Mouse (Mus musculus) thymus, adult 2 months (tissue): ENCODE results near the gene Dlg4.
A peak's percentile ranks its signal among the peaks of the same experiment; 100 is the strongest.

ENCODE experiments used
- CTCF ChIP-seq: fragments of 200-500 bp; IDR thresholded peaks from 2 replicates; pipeline ENCODE4 v1.5.1; 2012; ENCODE audit warnings: mild to moderate bottlenecking, control low read depth, low read length, moderate library complexity, borderline replicate concordance; ENCODE audit not compliant: control insufficient read depth, poor library complexity, insufficient read depth; ENCODE audit errors: extremely low read depth
- POLR2A ChIP-seq: fragments of 200-500 bp; IDR thresholded peaks from 2 replicates; pipeline ENCODE4 v1.6.1; 2012; ENCODE audit warnings: mild to moderate bottlenecking, low read length, control low read depth, moderate library complexity; ENCODE audit not compliant: control insufficient read depth, poor library complexity, insufficient read depth; ENCODE audit errors: extremely low read depth

- no peak for TF ChIP-seq CTCF
- 0 out of 2 replicates have a peak, but pooled peaks have one; percentile 39 for TF ChIP-seq POLR2A
Observed at GRCm38 (mm10) chr11:70019495-70020021, 2.8 kb downstream of the Dlg4 start.
